Mouse (Mus musculus): ENCODE measurements around the gene Slc34a3. TPM values are rescaled to one million over a fixed set of nuclear protein-coding genes. Genes with fewer than 3 reads are reported as not detected.
"Not testable (repeated sequence)": the region's sequence is repeated elsewhere in the genome, so short reads cannot be mapped to it uniquely, and the experiment has no call there.

Gene Slc34a3
- total and polyA plus RNA-seq, 2 experiments from 2014 or later, result not detected

- Histone ChIP-seq H3K4me2 (ENCODE audit: low read depth, low read length) (peak overlapping the region; percentile 76), H3K9ac (replicated peaks; ENCODE audit: low read length) (peak overlapping the region; percentile 66), H3K4me1 (ENCODE audit: insufficient read depth, low read length) (peaks cover 43% of the 10 kb centered on the region), H3K4me3 (ENCODE audit: low read length) (peak overlapping the region; percentile 60), H3K9me3 (ENCODE audit: low read length) (no peaks in the 10 kb centered on the region), H3K27me3 (ENCODE audit: insufficient read depth, low read length) (no peaks in the 10 kb centered on the region), H3K36me3 (ENCODE audit: insufficient read depth, low read length) (no peaks in the 10 kb centered on the region), H3K27ac (peak overlapping the region; percentile 71)
- no peak for ATAC-seq
- 2% methylated on average over 81 of the region's 82 CpGs for WGBS
- DNase-seq (ENCODE audit: low spot score), result peak; percentile 61
- no peak for TF ChIP-seq CTCF (IDR thresholded peaks at IDR 0.05; ENCODE audit: low read depth)
Observed at GRCm38 (mm10) chr2:25262795-25263622, 28.8 kb upstream of the Slc34a3 start.

- DNase-seq (ENCODE audit: low spot score), result peak; percentile 98
- Histone ChIP-seq H3K36me3 (ENCODE audit: insufficient read depth, low read length) (no peaks in the 10 kb centered on the region), H3K9ac (replicated peaks; ENCODE audit: low read length) (peak within 1 kb of the TSS; percentile 66), H3K27me3 (ENCODE audit: insufficient read depth, low read length) (no peaks in the 10 kb centered on the region), H3K4me1 (ENCODE audit: insufficient read depth, low read length) (peaks cover 38% of the 10 kb centered on the region), H3K4me3 (ENCODE audit: low read length) (peak within 1 kb of the TSS; percentile 60), H3K9me3 (ENCODE audit: low read length) (no peaks in the 10 kb centered on the region), H3K27ac (peak within 1 kb of the TSS; percentile 79), H3K4me2 (ENCODE audit: low read depth, low read length) (peak within 1 kb of the TSS; percentile 76)
- ATAC-seq, result peak; percentile 97
- no peak; the same call in 1 of the 2 replicates for TF ChIP-seq CTCF (IDR thresholded peaks at IDR 0.05; ENCODE audit: low read depth)
- under 1% methylated on average over 39 of the region's 39 CpGs for WGBS
Observed at GRCm38 (mm10) chr2:25262291-25262767, 28.2 kb upstream of the Slc34a3 start, which contains the start of gene Tprn. TSS of gene Tprn (plus strand) at chr2:25262618.

- ATAC-seq, result no peak
- no peaks in the 10 kb centered on the region for H3K36me3 ChIP-seq (ENCODE audit: insufficient read depth, low read length)
- no peaks in the 10 kb centered on the region for H3K27me3 ChIP-seq (ENCODE audit: insufficient read depth, low read length)
- H3K4me1 ChIP-seq (ENCODE audit: insufficient read depth, low read length), result peaks cover 33% of the 10 kb centered on the region
- peak overlapping the region; percentile 60 for H3K4me3 ChIP-seq (ENCODE audit: low read length)
- no peak for TF ChIP-seq CTCF (IDR thresholded peaks at IDR 0.05; ENCODE audit: low read depth)
- H3K9ac ChIP-seq (replicated peaks; ENCODE audit: low read length), result peak overlapping the region; percentile 28; the same call in 1 of the 2 replicates
- H3K4me2 ChIP-seq (ENCODE audit: low read depth, low read length), result peak overlapping the region; percentile 76
- peak overlapping the region; percentile 79 for H3K27ac ChIP-seq
- 43% methylated on average over 11 of the region's 12 CpGs for WGBS
- no peaks in the 10 kb centered on the region for H3K9me3 ChIP-seq (ENCODE audit: low read length)
- no peak for DNase-seq (ENCODE audit: low spot score)
Observed at GRCm38 (mm10) chr2:25261870-25262269, 27.7 kb upstream of the Slc34a3 start.

- Histone ChIP-seq H3K27me3 (ENCODE audit: insufficient read depth, low read length) (no peaks in the 10 kb centered on the region), H3K9me3 (ENCODE audit: low read length) (no peaks in the 10 kb centered on the region), H3K4me2 (ENCODE audit: low read depth, low read length) (no peak overlapping the region), H3K36me3 (ENCODE audit: insufficient read depth, low read length) (no peaks in the 10 kb centered on the region), H3K4me3 (ENCODE audit: low read length) (no peak overlapping the region), H3K27ac (no peak overlapping the region), H3K4me1 (ENCODE audit: insufficient read depth, low read length) (peaks cover 18% of the 10 kb centered on the region), H3K9ac (replicated peaks; ENCODE audit: low read length) (no peak overlapping the region)
- ATAC-seq (no peak), DNase-seq (ENCODE audit: low spot score) (no peak)
- 67% methylated on average over 2 of the region's 2 CpGs for WGBS
- peak; percentile 60 for TF ChIP-seq CTCF (IDR thresholded peaks at IDR 0.05; ENCODE audit: low read depth)
Observed at GRCm38 (mm10) chr2:25258887-25259286, 24.7 kb upstream of the Slc34a3 start.

DNA sequence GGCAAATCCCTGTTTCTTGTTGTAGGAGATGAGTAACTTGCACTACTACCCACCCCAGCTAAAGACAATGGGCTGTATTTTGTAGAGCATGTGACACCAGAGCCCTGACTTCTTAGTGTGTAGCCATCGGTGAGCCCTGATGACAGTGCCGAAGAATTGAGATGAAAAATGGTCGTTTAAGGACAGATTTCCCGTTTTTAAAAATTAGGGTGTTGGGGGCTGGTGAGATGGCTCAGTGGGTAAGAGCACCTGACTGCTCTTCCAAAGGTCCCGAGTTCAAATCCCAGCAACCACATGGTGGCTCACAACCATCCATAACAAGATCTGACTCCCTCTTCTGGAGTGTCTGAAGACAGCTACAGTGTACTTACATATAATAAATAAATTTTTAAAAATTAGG is 23.1 kb upstream of the Slc34a3 start:
- ATAC-seq; H3K4me2 ChIP-seq (ENCODE audit: low read depth, low read length); DNase-seq (ENCODE audit: low spot score); H3K9me3 ChIP-seq (ENCODE audit: low read length); H3K27me3 ChIP-seq (ENCODE audit: insufficient read depth, low read length); H3K27ac ChIP-seq; H3K4me3 ChIP-seq (ENCODE audit: low read length); H3K9ac ChIP-seq (replicated peaks; ENCODE audit: low read length); H3K36me3 ChIP-seq (ENCODE audit: insufficient read depth, low read length): not testable (repeated sequence)
- H3K4me1 ChIP-seq (ENCODE audit: insufficient read depth, low read length), result peaks cover 13% of the 10 kb centered on the region
- WGBS, result 87% methylated on average over 5 of the region's 5 CpGs

GRCm38 (mm10) chr2:25256443-25257109 is 22.4 kb upstream of the Slc34a3 start:
- H3K4me2 ChIP-seq (ENCODE audit: low read depth, low read length), result peak overlapping the region; percentile 76
- H3K9ac ChIP-seq (replicated peaks; ENCODE audit: low read length), result peak overlapping the region; percentile 79
- H3K27me3 ChIP-seq (ENCODE audit: insufficient read depth, low read length); ATAC-seq; DNase-seq (ENCODE audit: low spot score); H3K36me3 ChIP-seq (ENCODE audit: insufficient read depth, low read length); H3K9me3 ChIP-seq (ENCODE audit: low read length); H3K27ac ChIP-seq: not testable (repeated sequence)
- H3K4me1 ChIP-seq (ENCODE audit: insufficient read depth, low read length), result peaks cover 13% of the 10 kb centered on the region
- peak overlapping the region; percentile 89 for H3K4me3 ChIP-seq (ENCODE audit: low read length)
- TF ChIP-seq CTCF (IDR thresholded peaks at IDR 0.05; ENCODE audit: low read depth), result peak; percentile 44
- WGBS, result 57% methylated on average over 11 of the region's 12 CpGs

All from hindbrain, postnatal 0 days (tissue).